Mouse (Mus musculus): ENCODE measurements around the gene Adgrd1.

DNA sequence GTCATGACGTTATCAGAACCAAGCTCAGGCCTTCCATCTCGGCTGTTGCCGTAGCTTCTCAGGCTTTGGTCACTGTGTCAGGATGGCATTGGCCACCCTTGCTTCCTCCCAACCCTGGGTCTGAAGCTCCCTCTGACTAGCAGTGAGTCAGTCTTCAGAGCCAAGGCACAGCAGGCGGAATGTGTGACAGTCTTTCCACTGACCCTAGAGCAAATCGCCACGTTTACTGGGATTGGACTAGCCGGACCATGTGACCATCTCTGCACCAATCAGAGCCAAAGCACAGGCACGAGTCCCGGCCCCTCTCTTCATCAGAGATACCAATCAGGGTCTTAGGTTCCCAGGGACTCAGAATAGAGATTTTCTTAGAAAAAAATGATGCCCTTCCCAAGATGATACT lies 117.5 kb downstream of the Adgrd1 start:
- TF ChIP-seq EP300 (IDR thresholded peaks at IDR 0.05) (no peak), CTCF (IDR thresholded peaks at IDR 0.05) (no peak)

Data from lung, postnatal 0 days (tissue).